Mouse (Mus musculus): ENCODE data around the gene Xpot.

The Xpot gene

DNA sequence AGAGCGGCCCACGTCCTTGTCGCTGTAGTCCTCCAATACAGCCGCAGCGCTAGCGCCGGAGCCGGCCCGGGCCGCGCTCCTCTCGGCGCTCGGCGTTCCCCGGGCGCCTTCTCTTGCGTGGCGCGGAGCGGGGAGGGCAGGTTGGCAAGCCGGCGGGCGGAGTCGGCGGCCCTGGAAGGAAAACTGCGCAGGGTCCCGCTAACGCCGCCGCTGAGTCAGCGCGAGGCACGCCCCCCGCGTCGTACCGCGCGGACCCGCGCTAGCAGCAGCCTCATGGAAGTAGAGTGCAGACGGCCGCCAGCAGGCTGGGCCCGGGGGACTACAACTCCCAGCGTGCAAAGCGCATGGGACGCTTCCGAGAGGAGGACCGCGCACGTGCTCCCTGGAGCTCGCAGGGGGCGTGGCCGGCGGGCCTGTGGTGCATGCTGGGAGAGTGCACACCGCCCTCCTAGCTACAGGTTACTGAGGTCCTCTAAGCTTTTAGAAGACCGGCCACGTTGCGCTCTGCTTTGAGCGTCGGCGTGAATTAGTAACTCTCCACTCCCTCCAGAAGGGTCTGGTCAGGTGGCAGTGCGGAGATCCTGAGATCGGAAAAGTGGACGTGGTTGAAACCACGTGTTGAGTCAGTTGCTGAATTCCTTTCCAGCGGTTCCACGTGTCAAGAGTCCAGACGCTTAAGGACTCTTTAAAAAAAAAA lies at the start of gene Xpot:
Gene Xpot, minus strand, starts transcription at position 147 of the 697 bp plus-strand sequence.
- DNase-seq (ENCODE audit: low read depth, low spot score), result peak; percentile 99

GRCm38 (mm10) chr10:121669103-121669502 lies 43.0 kb upstream of the Xpot start:
- no peak for DNase-seq (ENCODE audit: low read depth, low spot score)

DNA sequence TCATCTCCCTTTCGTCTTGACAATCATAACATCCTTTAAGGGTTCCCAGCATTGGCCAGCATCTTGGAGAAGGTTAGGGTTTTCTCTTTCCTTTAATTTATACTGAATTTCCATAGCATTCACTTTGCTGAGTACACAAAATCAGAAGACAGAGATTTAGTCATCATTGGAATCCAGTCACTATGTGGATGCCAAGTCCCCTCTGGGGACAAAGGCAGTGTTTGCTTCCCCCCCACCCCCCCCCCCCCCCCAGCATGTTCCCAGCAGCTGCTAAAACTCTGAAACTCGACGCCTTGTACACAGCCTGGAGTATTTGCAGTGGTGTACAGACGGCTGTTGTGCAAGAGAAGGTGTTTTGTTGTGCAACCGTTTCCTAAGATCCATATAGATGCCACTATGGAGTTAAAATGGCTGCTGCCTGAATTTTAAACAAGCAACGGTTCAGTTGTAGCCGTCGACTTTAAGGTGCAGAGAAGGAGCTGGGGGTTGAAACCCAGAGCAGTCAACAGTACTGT lies 39.6 kb upstream of the Xpot start:
- DNase-seq (ENCODE audit: low read depth, low spot score), result no peak

DNA sequence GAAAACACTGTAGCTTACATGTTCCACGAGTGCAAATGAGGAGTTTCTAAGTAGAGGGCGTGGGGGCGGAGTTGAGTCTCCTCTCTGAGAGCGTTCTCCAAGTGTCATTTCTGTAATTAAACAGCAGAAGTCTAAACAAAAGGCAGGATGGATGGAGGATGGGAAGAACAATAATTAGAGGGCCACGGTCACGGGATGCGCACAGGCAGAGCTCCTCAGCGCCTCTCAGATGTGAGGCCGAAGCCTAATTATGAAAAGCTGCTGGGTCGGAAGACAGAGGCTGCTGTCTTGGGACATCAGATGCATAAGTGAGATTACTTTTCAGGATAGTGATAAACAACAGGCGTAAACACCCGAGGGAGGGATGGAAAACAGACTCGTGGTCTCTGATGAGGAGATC lies 37.5 kb upstream of the Xpot start:
- DNase-seq (ENCODE audit: low read depth, low spot score), result no peak

DNA sequence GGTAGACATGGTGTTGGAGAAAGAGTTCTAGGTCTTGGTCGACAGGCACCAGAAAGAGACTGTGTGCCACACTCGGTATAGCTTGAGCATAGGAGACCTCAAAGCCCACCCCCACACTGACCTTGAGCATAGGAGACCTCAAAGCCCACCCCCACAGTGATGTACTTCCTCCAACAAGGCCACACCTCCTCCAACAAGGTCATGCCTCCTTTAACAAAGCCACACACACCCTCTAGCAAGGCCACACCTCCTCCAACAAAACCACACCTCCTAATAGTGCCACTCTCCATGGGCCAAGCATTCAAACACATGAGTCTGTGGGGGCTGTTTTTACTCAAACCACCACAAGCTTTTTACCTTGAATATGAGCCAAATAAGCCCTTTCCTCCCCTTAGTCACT lies 36.6 kb upstream of the Xpot start:
- no peak for DNase-seq (ENCODE audit: low read depth, low spot score)

DNA sequence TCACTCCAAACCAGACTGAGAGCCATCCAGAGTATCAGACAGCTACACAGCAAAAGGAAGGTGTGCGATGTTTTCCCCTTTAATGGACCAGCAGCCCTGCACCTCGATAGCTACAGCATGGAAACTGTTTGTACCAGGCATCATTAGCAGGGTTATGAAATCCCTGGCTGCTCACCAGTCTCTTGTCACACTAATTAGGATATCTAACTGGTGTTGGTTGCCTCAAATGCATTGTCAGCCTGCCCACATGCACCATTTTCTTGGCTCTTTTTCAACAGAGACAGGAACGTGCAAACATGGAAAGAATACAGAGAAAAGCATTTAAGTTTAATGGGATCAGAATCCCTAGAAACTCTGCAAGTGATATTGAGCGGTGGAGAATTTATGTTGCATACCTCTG lies 29.8 kb upstream of the Xpot start:
- DNase-seq (ENCODE audit: low read depth, low spot score), result no peak

- no peak for DNase-seq (ENCODE audit: low read depth, low spot score)
These were observed 26.9 kb upstream of the Xpot start for GRCm38 (mm10) chr10:121653079-121653478.

- no peak for DNase-seq (ENCODE audit: low read depth, low spot score)
These were observed 20.2 kb upstream of the Xpot start for GRCm38 (mm10) chr10:121646294-121646693.

DNA sequence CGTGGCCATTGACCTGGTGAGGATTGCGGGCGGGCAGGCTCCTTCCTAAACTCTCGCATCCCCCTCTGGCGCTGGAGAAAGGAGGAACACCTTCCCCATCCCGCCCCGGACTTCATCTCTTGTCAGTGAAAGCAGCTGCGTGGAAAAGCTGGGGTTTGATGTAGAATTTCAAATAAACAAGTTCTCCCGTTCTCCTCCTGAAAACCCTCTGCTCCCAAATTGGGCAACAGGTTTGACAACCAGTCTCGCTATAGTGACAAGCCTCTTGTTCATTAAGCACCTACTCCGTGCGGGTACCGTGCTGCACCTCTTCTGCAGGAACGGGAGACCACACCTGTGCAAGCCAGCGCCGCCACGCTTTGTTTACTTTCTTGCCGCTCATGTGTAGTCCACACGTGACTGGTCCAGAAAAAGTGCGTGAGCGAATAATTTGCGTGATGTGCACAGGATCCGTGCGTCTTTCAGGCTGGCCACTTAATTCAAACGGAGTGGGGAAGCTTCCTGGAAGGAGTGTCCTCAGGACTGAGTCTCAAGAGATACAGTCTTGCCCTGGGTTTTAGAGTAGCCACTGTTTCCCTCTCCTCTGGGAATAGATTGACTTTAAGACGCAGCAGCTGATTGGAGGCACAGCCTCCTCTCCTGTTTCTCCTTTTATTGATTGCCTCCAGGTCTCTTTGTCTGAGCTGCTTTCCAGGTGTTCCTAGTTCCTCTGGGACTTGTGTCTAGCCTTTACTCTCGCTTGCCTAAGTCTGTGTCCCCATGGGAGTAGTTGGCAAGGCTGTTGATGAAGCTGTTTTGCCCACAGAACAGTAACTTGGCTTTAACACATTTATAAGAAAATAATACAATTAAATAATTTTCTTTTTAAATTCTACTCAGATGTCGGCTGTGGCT lies 16.2 kb upstream of the Xpot start:
- DNase-seq (ENCODE audit: low read depth, low spot score), result peak; percentile 26

DNA sequence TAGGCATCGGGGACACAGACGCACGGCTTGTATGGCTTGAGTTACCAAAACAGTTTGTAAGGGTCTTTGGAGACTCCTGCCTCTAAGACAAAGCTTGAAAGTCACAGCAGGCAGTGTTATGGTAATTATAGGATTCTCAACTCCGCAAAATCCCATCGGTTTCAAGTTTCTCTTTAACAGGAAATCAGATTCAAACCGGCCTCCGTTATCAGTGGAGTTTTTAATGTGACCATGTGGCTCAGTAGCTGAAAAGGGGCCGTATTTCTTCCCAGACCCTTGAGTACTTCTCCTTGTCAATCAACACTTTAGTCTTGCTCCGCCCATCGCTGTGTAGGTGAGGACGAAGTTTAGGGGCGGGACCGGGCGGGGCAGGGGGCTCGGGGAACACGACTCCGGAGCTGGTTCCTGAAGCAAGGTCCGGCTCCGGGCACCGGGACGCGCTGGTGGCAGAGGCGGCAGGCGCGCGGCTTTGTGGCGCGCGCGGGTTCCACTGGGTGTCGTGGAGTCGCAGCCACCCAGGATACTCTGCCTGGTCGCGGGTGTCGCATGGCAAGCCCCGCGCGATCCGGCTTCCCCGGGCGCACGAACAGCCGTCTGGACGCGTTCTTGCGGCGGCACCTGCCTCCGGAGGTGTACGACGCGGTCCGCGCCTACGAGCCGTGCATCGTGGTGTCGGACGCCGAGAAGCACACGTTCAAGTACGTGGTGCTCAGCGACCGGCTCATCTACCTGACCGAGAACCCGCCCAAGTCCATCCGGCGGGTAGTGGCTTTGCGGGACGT lies 15.3 kb upstream of the Xpot start, which contains the start of gene D930020B18Rik:
Gene D930020B18Rik, plus strand, starts transcription at position 317 of the 782 bp plus-strand sequence.
- peak; percentile 46 for DNase-seq (ENCODE audit: low read depth, low spot score)

GRCm38 (mm10) chr10:121640944-121641271 lies 14.8 kb upstream of the Xpot start:
- DNase-seq (ENCODE audit: low read depth, low spot score), result no peak

GRCm38 (mm10) chr10:121640150-121640930 lies 14.2 kb upstream of the Xpot start:
- peak; percentile 76 for DNase-seq (ENCODE audit: low read depth, low spot score)

- DNase-seq (ENCODE audit: low read depth, low spot score), result no peak
These were observed 13.4 kb upstream of the Xpot start for GRCm38 (mm10) chr10:121639573-121639972.

DNA sequence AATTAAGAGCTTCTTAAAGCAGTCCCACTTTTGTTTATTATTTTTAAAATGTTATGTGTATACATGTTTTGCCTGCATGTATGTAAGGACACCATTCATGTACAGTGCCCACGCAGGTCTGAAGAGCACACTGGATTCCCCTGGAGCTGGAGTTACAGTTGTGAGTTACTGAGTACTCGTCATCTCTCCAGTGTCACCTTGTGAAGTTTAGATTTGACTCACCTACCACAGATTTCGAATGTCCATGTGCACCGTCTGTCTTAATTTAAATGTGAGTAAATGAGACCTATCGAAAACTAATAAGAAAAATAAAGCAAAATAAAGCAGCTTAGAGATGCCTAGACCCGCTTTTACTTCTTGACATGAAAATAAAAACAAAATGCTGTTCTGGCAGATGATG lies 10.1 kb upstream of the Xpot start:
- DNase-seq (ENCODE audit: low read depth, low spot score), result no peak

DNA sequence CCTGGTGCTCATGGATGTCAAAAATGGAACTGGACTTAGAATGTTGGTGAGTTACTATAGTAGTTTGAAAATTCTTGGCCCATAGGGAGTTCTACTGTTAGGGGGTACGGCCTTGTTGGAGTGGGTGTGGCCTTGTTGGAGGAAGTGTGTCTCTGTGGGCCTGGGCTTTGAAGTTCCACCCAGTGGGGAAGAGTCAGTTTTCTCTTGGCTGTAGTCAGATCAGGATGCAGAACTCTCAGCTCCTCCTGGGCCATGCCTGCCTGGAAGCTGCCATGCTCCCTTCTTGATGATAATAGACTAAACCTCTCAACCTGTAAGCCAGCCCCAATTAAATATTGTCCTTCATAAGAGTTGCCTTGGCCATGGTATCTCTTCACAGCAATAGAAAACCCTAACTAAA lies 8.0 kb upstream of the Xpot start:
- no peak for DNase-seq (ENCODE audit: low read depth, low spot score)

DNA sequence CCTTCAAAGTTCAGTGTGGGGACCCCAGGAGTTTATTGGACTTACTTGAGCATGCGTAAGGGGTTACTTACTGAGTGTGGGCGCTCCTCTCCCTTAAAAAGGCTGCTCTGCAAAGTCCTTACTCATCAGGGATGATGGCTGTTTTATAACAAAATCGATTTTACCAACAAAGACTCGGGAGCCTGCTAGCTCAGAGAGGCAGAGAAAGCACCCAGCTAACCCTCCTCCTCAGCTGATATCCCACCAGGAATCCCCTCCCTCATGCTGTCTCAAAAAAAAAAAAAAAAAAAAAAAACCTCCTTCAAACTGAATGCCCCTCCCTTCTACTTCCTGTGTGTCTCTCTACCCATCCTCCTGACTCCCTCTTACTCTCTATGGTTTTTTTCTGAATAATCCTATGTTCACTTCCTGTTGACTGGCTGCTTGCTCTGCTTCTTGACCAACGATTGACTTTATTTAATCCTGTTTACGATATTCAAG lies 2.5 kb upstream of the Xpot start:
- DNase-seq (ENCODE audit: low read depth, low spot score), result peak; percentile 13

GRCm38 (mm10) chr10:121627216-121627852 lies 1.2 kb upstream of the Xpot start:
- DNase-seq (ENCODE audit: low read depth, low spot score), result no peak

GRCm38 (mm10) chr10:121625407-121626185 lies 536 bp downstream of the Xpot start:
- DNase-seq (ENCODE audit: low read depth, low spot score), result no peak

DNA sequence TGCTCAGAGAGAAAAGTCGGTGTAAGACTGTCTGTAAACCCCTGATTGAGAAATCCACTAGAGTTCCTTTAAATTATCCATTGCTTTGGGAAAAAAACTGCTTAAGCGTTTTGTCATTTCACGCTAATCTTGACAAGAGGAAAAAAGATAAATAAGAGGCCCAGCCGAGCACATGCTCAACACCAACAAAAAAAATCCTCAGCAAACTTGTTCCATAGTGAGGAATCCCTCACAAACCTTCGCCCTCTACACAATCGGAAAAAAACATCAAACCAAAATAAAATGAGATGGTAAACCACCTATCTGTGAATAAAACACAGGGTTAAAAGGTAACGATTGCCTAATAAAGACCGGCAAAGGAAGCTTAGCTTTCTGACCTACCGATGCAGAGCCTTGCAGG lies 1.1 kb downstream of the Xpot start:
- no peak for DNase-seq (ENCODE audit: low read depth, low spot score)

DNA sequence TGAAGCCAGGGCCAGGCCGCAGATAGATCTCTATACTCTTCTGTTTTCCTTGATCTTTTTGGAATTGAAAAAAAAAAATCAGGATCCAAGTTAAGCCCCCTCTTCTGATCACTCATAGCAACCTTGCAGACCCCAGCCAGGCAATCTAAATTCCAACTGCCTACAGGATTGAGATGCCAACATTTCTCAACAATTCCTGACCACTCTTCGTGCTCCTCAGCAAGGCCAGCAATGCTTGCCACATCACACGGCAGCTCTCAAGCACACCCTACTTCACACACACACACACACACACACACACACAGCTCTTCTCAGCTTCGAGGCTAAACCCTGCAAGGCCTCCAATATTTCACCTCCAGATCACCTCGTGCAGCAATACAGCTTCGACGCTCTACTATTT lies 2.5 kb downstream of the Xpot start:
- DNase-seq (ENCODE audit: low read depth, low spot score), result no peak
